Mouse (Mus musculus) limb, embryonic 14.5 days (tissue): ENCODE measurements around the gene Txk. TPM values are rescaled to one million over a fixed set of nuclear protein-coding genes. Genes with fewer than 3 reads are reported as not detected.

Experiments used
- ATAC-seq: fragments of 200-750 bp; cut with Nextera tagmentation; 2 replicates; pipeline ENCODE4 v1.8.0; 2017; ENCODE audit warnings: low read depth, moderate number of reproducible peaks, moderate TSS enrichment; ENCODE audit not compliant: low FRiP score
- DNase-seq: peaks from one replicate; pipeline ENCODE4 v3.0.0-alpha.2; 2015; ENCODE audit warnings: low spot score
- H3K27ac ChIP-seq: fragments of 300-500 bp; sonication (generic); replicated peaks from 2 replicates; pipeline ENCODE4 v1.5.1; 2014; ENCODE audit warnings: low read depth, mild to moderate bottlenecking, low read length, moderate library complexity, mixed read lengths
- H3K27me3 ChIP-seq: fragments of 300-500 bp; sonication (generic); 2 replicates; pipeline ENCODE4 v1.6.1; 2014; ENCODE audit warnings: low read length, mixed read lengths; ENCODE audit not compliant: control insufficient read depth, insufficient read depth
- H3K36me3 ChIP-seq: fragments of 300-500 bp; sonication (generic); 2 replicates; pipeline ENCODE4 v1.6.1; 2014; ENCODE audit warnings: mild to moderate bottlenecking, low read length, moderate library complexity, mixed read lengths; ENCODE audit not compliant: control insufficient read depth, insufficient read depth
- H3K4me1 ChIP-seq: fragments of 300-500 bp; sonication (generic); 2 replicates; pipeline ENCODE4 v1.6.1; 2014; ENCODE audit warnings: antibody characterized with exemption, low read length, mixed read lengths; ENCODE audit not compliant: control insufficient read depth, insufficient read depth
- H3K4me2 ChIP-seq: fragments of 300-500 bp; sonication (generic); replicated peaks from 2 replicates; pipeline ENCODE4 v1.6.1; 2014; ENCODE audit warnings: low read depth, mild to moderate bottlenecking, low read length, moderate library complexity; ENCODE audit not compliant: severe bottlenecking
- H3K4me3 ChIP-seq: fragments of 300-500 bp; sonication (generic); replicated peaks from 2 replicates; pipeline ENCODE4 v1.5.1; 2014; ENCODE audit warnings: low read length
- H3K9ac ChIP-seq: fragments of 300-500 bp; sonication (generic); 2 replicates; pipeline ENCODE4 v1.6.1; 2014; ENCODE audit warnings: mild to moderate bottlenecking, low read depth, low read length, moderate library complexity; ENCODE audit not compliant: severe bottlenecking
- H3K9me3 ChIP-seq: fragments of 300-500 bp; sonication (generic); 2 replicates; pipeline ENCODE4 v1.6.1; 2016; ENCODE audit warnings: low read length; ENCODE audit not compliant: control insufficient read depth
- POLR2A ChIP-seq: fragments of 200-500 bp; IDR thresholded peaks from 2 replicates; pipeline ENCODE4 v1.8.0; 2012; ENCODE audit warnings: inconsistent platforms, mild to moderate bottlenecking, moderate library complexity, borderline replicate concordance; ENCODE audit not compliant: insufficient read depth, insufficient read length; ENCODE audit errors: extremely low read depth
- WGBS: fragments of 180-500 bp; shearing (Covaris S2); extraction: QIAGEN DNeasy Blood & Tissue Kit; methylation state at CpG from one replicate; pipeline ENCODE4 v1.1.7; 2014; 5-methylcytosine and 5-hydroxymethylcytosine counted together
- polyA plus RNA-seq, 2 experiments: library from polyadenylated mRNA; depleted of rRNA in 1 of 2; stranded (reverse) in 1 of 2; unstranded in 1 of 2; fragments of >200 nt; fragmentation: Nextera tagmentation in 1 of 2; extraction: Ambion mirVana in 1 of 2; gene quantifications; 2 replicates each; pipeline versions ENCODE4 v1.2.1 to v1.2.3; 2012 to 2014

Gene Txk
- polyA plus RNA-seq, 2 experiments = 0.13 to 0.17 TPM

GRCm38 (mm10) chr5:72791386-72791785, 38.8 kb upstream of the Txk start:
- H3K4me2 ChIP-seq = no peak overlapping the region
- no peak overlapping the region for H3K27ac ChIP-seq
- H3K4me3 ChIP-seq = no peak overlapping the region
- no peaks in the 10 kb centered on the region for H3K36me3 ChIP-seq
- H3K4me1 ChIP-seq = peaks cover 3% of the 10 kb centered on the region; the same call in 1 of the 2 replicates
- no peaks in the 10 kb centered on the region for H3K27me3 ChIP-seq
- WGBS = 45% methylated on average over 4 of the region's 4 CpGs
- no peak overlapping the region for H3K9ac ChIP-seq
- DNase-seq (no peak), ATAC-seq (no peak)
- TF ChIP-seq POLR2A = no peak
- H3K9me3 ChIP-seq = no peaks in the 10 kb centered on the region

DNA sequence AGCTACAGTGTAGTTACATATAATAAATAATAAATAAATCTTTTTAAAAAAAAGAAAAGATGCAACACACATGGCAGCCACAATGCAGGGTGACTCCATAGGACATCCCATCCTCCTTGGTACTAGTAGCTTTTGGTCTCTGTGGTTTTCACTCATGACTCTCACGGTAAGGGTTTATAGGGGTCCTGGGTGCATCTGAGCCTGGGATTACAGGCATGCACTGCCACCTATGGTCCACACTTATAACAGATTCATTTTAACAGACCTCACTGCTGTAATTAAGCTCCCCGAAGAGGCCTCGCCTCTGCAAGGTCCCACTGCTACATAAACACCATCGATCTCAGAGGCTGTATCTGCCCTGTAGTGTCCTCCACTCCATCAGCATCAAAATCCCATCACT, 32.9 kb upstream of the Txk start:
- WGBS = 43% methylated on average over 4 of the region's 4 CpGs
- Histone ChIP-seq H3K4me3 (no peak overlapping the region), H3K9me3 (no peaks in the 10 kb centered on the region), H3K4me1 (no peaks in the 10 kb centered on the region), H3K9ac (no peak overlapping the region), H3K27ac (no peak overlapping the region), H3K27me3 (no peaks in the 10 kb centered on the region), H3K4me2 (no peak overlapping the region), H3K36me3 (no peaks in the 10 kb centered on the region)
- no peak for ATAC-seq
- no peak for DNase-seq
- TF ChIP-seq POLR2A = no peak

- Histone ChIP-seq H3K9ac (no peak overlapping the region), H3K4me1 (no peaks in the 10 kb centered on the region), H3K4me2 (no peak overlapping the region), H3K36me3 (no peaks in the 10 kb centered on the region), H3K27me3 (no peaks in the 10 kb centered on the region), H3K4me3 (no peak overlapping the region), H3K9me3 (no peaks in the 10 kb centered on the region), H3K27ac (no peak overlapping the region)
- 56% methylated on average over 3 of the region's 3 CpGs for WGBS
- no peak for ATAC-seq
- DNase-seq = no peak
- TF ChIP-seq POLR2A = no peak
These were observed 32.1 kb upstream of the Txk start for GRCm38 (mm10) chr5:72784719-72785118.

GRCm38 (mm10) chr5:72783957-72784356, 31.4 kb upstream of the Txk start:
- WGBS = 75% methylated on average over 8 of the region's 8 CpGs
- Histone ChIP-seq H3K4me2 (no peak overlapping the region), H3K4me3 (no peak overlapping the region), H3K9ac (no peak overlapping the region), H3K27me3 (no peaks in the 10 kb centered on the region), H3K36me3 (no peaks in the 10 kb centered on the region), H3K4me1 (no peaks in the 10 kb centered on the region), H3K27ac (no peak overlapping the region), H3K9me3 (no peaks in the 10 kb centered on the region)
- no peak for TF ChIP-seq POLR2A
- DNase-seq = no peak
- ATAC-seq = no peak

GRCm38 (mm10) chr5:72783123-72783522, 30.5 kb upstream of the Txk start:
- 95% methylated on average over 6 of the region's 7 CpGs for WGBS
- TF ChIP-seq POLR2A = no peak

GRCm38 (mm10) chr5:72781776-72782175, 29.2 kb upstream of the Txk start:
- no peak for DNase-seq
- Histone ChIP-seq H3K9ac (no peak overlapping the region), H3K36me3 (no peaks in the 10 kb centered on the region), H3K9me3 (no peaks in the 10 kb centered on the region), H3K4me1 (no peaks in the 10 kb centered on the region), H3K4me2 (no peak overlapping the region), H3K4me3 (no peak overlapping the region), H3K27ac (no peak overlapping the region), H3K27me3 (no peaks in the 10 kb centered on the region)
- TF ChIP-seq POLR2A = no peak
- ATAC-seq = no peak
- WGBS = 78% methylated on average over 11 of the region's 11 CpGs

More at GRCm38 (mm10) chr5:72783123-72783522, 30.5 kb upstream of the Txk start:
- H3K9ac ChIP-seq = no peak overlapping the region
- H3K27me3 ChIP-seq = no peaks in the 10 kb centered on the region
- ATAC-seq (no peak), DNase-seq (no peak)
- no peak overlapping the region for H3K4me2 ChIP-seq
- no peak overlapping the region for H3K27ac ChIP-seq
- H3K36me3 ChIP-seq = no peaks in the 10 kb centered on the region
- H3K4me3 ChIP-seq = no peak overlapping the region
- no peaks in the 10 kb centered on the region for H3K4me1 ChIP-seq
- H3K9me3 ChIP-seq = no peaks in the 10 kb centered on the region
